Mouse (Mus musculus) forebrain, postnatal 0 days (tissue): ENCODE data around the gene Gucy2g. TPM values are rescaled to one million over a fixed set of nuclear protein-coding genes. Genes with fewer than 3 reads are reported as not detected.
A peak's percentile ranks its signal among the peaks of the same experiment; 100 is the strongest.

Experiments
- ATAC-seq: fragments of 200-750 bp; cut with Nextera tagmentation; 2 replicates; pipeline ENCODE4 v1.8.0; 2017; ENCODE audit warnings: mild to moderate bottlenecking, moderate library complexity
- DNase-seq: peaks from one replicate; pipeline ENCODE4 v3.0.0-alpha.2; 2015
- H3K27ac ChIP-seq: fragments of 300-500 bp; sonication (generic); 2 replicates; pipeline ENCODE4 v1.5.1; 2014; ENCODE audit warnings: low read depth, mild to moderate bottlenecking, antibody characterized with exemption, low read length, moderate library complexity, mixed read lengths
- H3K27me3 ChIP-seq: fragments of 300-500 bp; sonication (generic); 2 replicates; pipeline ENCODE4 v1.6.1; 2014; ENCODE audit warnings: mild to moderate bottlenecking, low read length, mixed read lengths; ENCODE audit not compliant: insufficient read depth
- H3K36me3 ChIP-seq: fragments of 300-500 bp; sonication (generic); 2 replicates; pipeline ENCODE4 v1.6.1; 2014; ENCODE audit warnings: mild to moderate bottlenecking, moderate library complexity; ENCODE audit not compliant: insufficient read depth
- H3K4me1 ChIP-seq: fragments of 300-500 bp; sonication (generic); 2 replicates; pipeline ENCODE4 v1.6.1; 2014; ENCODE audit warnings: antibody characterized with exemption; ENCODE audit not compliant: insufficient read depth
- H3K4me2 ChIP-seq: fragments of 300-500 bp; sonication (generic); 2 replicates; pipeline ENCODE4 v1.6.1; 2014; ENCODE audit warnings: low read depth, mild to moderate bottlenecking, moderate library complexity
- H3K4me3 ChIP-seq: fragments of 300-500 bp; sonication (generic); 2 replicates; pipeline ENCODE4 v1.5.1; 2014; ENCODE audit warnings: low read depth, low read length, mixed read lengths
- H3K9ac ChIP-seq: fragments of 300-500 bp; sonication (generic); 2 replicates; pipeline ENCODE4 v1.6.1; 2014; ENCODE audit warnings: mild to moderate bottlenecking
- H3K9me3 ChIP-seq: fragments of 300-500 bp; sonication (generic); 2 replicates; pipeline ENCODE4 v1.6.1; 2016; ENCODE audit warnings: low read length
- CTCF ChIP-seq: sonication (generic); IDR thresholded peaks from 2 replicates; pipeline ENCODE4 v1.5.1; 2016; ENCODE audit warnings: antibody characterized with exemption, control low read depth, low read depth
- whole genome bisulfite sequencing: fragments of 180-500 bp; shearing (Covaris S2); extraction: QIAGEN DNeasy Blood & Tissue Kit; methylation state at CpG from one replicate; pipeline ENCODE4 v1.1.7; 2014; 5-methylcytosine and 5-hydroxymethylcytosine counted together
- polyA plus RNA-seq: library from polyadenylated mRNA; unstranded; fragments of >200 nt; fragmentation: Nextera tagmentation; extraction: Ambion mirVana; gene quantifications from 2 replicates; pipeline ENCODE4 v1.2.1, GENCODE M21; 2015
- total RNA-seq: library from RNA; depleted of rRNA; stranded (reverse); fragments of >200 nt; gene quantifications from 2 replicates; pipeline ENCODE4 v1.2.3, GENCODE M21; 2014

Gene Gucy2g
- total and polyA plus RNA-seq, 2 experiments from 2014 or later, result 0.14 to 0.22 TPM

GRCm38 (mm10) chr19:55231081-55231480, 10.0 kb downstream of the Gucy2g start:
- H3K4me3 ChIP-seq, result no peak overlapping the region
- no peak overlapping the region for H3K9ac ChIP-seq
- H3K4me1 ChIP-seq, result no peaks in the 10 kb centered on the region
- H3K27ac ChIP-seq, result no peak overlapping the region
- DNase-seq, result no peak
- no peaks in the 10 kb centered on the region for H3K36me3 ChIP-seq
- TF ChIP-seq CTCF, result no peak
- no peaks in the 10 kb centered on the region for H3K27me3 ChIP-seq
- no peaks in the 10 kb centered on the region for H3K9me3 ChIP-seq
- WGBS, result 79% methylated on average over 10 of the region's 10 CpGs
- ATAC-seq, result no peak
- H3K4me2 ChIP-seq, result no peak overlapping the region

- H3K27ac ChIP-seq, result no peak overlapping the region
- H3K36me3 ChIP-seq, result no peaks in the 10 kb centered on the region
- H3K27me3 ChIP-seq, result no peaks in the 10 kb centered on the region
- DNase-seq, result no peak
- ATAC-seq, result no peak
- no peaks in the 10 kb centered on the region for H3K9me3 ChIP-seq
- H3K9ac ChIP-seq, result no peak overlapping the region
- TF ChIP-seq CTCF, result peak; percentile 31; the same call in 1 of the 2 replicates
- 80% methylated on average over 7 of the region's 7 CpGs for WGBS
- H3K4me3 ChIP-seq, result no peak overlapping the region
- H3K4me2 ChIP-seq, result no peak overlapping the region
- H3K4me1 ChIP-seq, result no peaks in the 10 kb centered on the region
Measured at GRCm38 (mm10) chr19:55227135-55227534, 13.9 kb downstream of the Gucy2g start.

GRCm38 (mm10) chr19:55226621-55227020, 14.4 kb downstream of the Gucy2g start:
- Histone ChIP-seq H3K4me1 (no peaks in the 10 kb centered on the region), H3K9me3 (no peaks in the 10 kb centered on the region), H3K4me3 (no peak overlapping the region), H3K4me2 (no peak overlapping the region), H3K36me3 (no peaks in the 10 kb centered on the region), H3K9ac (no peak overlapping the region), H3K27ac (no peak overlapping the region), H3K27me3 (no peaks in the 10 kb centered on the region)
- DNase-seq, result no peak
- no peak for ATAC-seq
- WGBS, result 59% methylated on average over 5 of the region's 5 CpGs
- TF ChIP-seq CTCF, result no peak

GRCm38 (mm10) chr19:55222268-55222667, 18.8 kb downstream of the Gucy2g start:
- Histone ChIP-seq H3K9ac (no peak overlapping the region), H3K4me2 (no peak overlapping the region), H3K4me3 (no peak overlapping the region), H3K4me1 (no peaks in the 10 kb centered on the region), H3K9me3 (no peaks in the 10 kb centered on the region), H3K27ac (no peak overlapping the region), H3K36me3 (no peaks in the 10 kb centered on the region), H3K27me3 (no peaks in the 10 kb centered on the region)
- no peak for ATAC-seq
- 89% methylated on average over 9 of the region's 9 CpGs for WGBS
- no peak for DNase-seq
- TF ChIP-seq CTCF, result no peak

- 88% methylated on average over 6 of the region's 6 CpGs for WGBS
- Histone ChIP-seq H3K4me2 (no peak overlapping the region), H3K4me3 (no peak overlapping the region), H3K27ac (no peak overlapping the region), H3K27me3 (no peaks in the 10 kb centered on the region), H3K9ac (no peak overlapping the region), H3K36me3 (no peaks in the 10 kb centered on the region), H3K9me3 (no peaks in the 10 kb centered on the region), H3K4me1 (no peaks in the 10 kb centered on the region)
- no peak for TF ChIP-seq CTCF
- ATAC-seq (no peak), DNase-seq (no peak)
Measured at GRCm38 (mm10) chr19:55221208-55221607, 19.8 kb downstream of the Gucy2g start.

- Histone ChIP-seq H3K4me3 (no peak overlapping the region), H3K36me3 (no peaks in the 10 kb centered on the region), H3K27ac (no peak overlapping the region), H3K9ac (no peak overlapping the region; the same call in 1 of the 2 replicates), H3K27me3 (no peaks in the 10 kb centered on the region), H3K9me3 (no peaks in the 10 kb centered on the region), H3K4me2 (peak overlapping the region; percentile 58), H3K4me1 (no peaks in the 10 kb centered on the region)
- WGBS, result 69% methylated on average over 8 of the region's 8 CpGs
- DNase-seq (no peak), ATAC-seq (no peak)
- TF ChIP-seq CTCF, result no peak
Measured at GRCm38 (mm10) chr19:55219359-55219758, 21.7 kb downstream of the Gucy2g start.

GRCm38 (mm10) chr19:55218741-55219221, 22.3 kb downstream of the Gucy2g start:
- Histone ChIP-seq H3K9ac (peak overlapping the region; percentile 46), H3K4me2 (peak overlapping the region; percentile 58), H3K9me3 (no peaks in the 10 kb centered on the region), H3K4me1 (no peaks in the 10 kb centered on the region), H3K27me3 (no peaks in the 10 kb centered on the region), H3K4me3 (peak overlapping the region; percentile 41), H3K27ac (no peak overlapping the region), H3K36me3 (no peaks in the 10 kb centered on the region)
- no peak for TF ChIP-seq CTCF
- DNase-seq (no peak), ATAC-seq (no peak)
- 13% methylated on average over 12 of the region's 12 CpGs for WGBS
